Mouse (Mus musculus) NIH3T3 (cell line): ENCODE measurements around the gene Gas2l3.

ENCODE experiments used
- DNase-seq: peaks from one replicate; pipeline ENCODE4 v3.0.0-alpha.2; 2012; ENCODE audit warnings: low read depth

Gene Gas2l3

DNA sequence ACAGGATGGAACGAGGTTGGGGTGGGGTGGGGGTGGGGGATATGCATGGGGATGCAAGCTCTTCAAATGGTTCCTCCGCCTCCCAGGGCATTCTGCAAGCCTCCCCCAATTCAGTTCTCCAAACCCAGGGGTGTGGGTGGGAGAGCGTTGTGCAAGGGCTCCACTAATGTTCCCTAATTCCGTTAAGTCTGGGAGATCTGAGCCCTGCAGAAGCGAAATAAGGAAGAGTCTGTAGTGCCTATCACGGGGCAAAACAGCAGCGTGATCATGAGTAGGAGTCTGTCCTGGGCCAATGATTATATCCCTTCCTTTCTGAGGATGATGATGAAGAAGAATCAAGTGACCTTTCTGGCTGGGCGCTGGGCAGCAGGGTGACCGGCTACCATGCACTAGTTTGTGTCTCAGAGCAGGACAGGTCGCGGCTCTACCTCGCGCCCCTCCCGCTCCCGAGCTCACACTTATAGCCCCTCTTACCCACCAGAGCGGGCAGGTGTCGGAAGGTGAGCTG is 598 bp downstream of the Gas2l3 start:
- peak; percentile 33 for DNase-seq

DNA sequence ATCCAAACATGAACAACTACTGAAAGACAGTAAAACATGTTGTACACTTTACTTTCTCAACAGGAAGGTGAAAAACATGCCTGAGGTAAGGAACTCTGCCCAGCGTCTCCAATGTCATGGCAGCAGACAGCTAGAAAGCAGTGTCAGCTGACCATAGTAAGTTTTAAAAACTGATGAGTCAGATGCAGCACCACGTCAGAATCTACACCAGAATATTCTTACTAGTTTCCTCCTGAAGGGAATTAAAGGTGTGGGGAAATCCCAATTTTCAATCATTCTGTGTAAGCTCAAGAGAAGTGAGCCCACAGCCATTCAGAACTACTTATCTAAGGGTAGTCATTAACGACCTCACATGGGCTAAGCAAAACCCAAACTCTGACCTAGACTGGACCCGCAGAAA is 1.1 kb downstream of the Gas2l3 start:
- peak; percentile 63 for DNase-seq

DNA sequence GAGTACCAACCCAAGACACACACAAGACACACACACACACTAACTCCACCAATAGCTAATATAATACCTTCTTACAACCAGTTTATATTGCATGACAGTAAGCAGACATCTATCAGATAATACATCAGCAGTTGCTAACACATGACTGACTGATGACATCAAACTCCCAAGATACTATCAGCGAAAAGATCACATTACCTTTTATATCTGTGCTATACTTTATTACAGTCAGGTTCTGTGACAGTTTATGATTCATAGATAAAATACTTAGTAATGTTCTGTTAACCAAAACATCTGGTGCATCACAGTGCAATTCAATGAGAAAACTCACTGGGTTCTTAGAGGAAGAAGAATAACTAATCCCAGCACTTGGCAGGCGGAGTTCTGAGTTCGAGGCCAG is 1.8 kb downstream of the Gas2l3 start:
- DNase-seq, result peak; percentile 50

DNA sequence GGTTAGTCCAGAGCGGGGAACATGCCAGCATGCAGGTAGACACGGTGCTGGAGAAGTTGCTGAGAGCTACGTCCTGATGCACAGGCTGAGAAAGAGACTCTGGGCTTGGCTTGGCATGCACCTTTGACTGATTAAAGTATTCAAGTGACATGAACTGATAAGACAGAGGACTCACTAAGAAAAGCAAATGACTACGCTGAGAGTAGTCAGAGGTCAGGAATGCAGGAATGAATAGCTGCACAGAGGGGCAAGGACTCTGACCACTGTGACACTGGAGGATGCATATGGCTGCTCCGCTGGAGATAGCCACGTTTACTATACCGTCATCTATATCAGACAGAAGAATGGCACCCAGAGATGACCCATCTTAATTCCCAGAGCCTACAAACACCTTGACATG is 4.4 kb downstream of the Gas2l3 start:
- DNase-seq, result no peak

DNA sequence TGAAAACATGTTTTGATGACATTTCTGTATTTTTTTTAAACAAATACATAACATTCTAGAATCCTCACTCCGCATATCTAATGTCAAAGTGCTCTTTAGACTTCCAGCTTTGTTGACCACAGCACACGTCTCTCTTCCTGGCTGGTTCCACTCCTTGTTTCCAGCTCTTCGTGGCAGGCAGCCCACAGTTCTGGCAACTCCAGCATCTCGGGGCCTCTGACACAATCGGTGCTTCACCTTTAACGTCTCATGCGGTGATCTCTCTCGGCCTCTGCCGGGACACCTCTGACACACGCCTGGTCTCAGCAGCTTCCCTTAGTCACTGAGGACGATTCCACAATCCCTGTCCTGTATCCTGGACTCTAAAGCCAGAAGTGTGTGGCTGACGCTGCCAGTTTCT is 5.8 kb downstream of the Gas2l3 start:
- DNase-seq, result peak; percentile 35

DNA sequence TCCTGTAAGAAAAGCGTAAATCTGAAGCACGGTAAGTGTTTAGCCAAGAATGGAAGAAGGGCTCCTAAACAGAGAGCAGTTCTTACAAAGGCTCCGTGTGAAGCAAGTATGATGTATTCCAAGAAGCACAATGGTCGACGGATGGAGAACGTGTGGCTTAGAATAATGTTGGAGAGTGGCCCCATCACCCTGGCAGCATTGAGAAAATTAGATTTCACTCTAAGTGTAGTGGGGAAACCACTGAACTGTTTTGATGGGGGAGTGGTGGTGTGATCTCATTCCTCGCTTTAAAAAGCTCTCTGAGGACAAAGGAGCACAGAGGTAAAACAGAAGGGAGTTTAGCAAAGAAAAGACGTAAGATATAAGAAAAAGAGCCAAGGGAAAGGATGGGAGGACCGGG is 6.3 kb downstream of the Gas2l3 start:
- no peak for DNase-seq

DNA sequence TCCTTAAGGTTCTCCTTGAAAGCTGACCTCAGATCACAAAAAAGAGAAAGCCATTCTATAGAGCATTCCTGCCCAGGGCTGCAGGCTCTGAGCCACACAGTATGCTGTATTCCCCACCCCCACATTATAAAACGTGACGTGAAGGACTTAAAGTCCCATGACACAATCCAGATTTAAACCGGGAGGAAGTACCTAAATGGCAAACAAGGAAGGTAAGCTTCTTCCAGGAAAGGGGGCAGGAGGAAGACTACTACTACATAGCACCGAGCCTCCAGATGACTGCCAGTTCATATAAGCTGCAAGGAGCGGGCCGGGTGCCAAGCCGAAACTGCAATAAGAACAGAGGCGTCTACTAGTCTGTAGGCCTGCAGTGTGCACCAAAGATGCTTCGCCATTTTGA is 7.8 kb downstream of the Gas2l3 start:
- no peak for DNase-seq

DNA sequence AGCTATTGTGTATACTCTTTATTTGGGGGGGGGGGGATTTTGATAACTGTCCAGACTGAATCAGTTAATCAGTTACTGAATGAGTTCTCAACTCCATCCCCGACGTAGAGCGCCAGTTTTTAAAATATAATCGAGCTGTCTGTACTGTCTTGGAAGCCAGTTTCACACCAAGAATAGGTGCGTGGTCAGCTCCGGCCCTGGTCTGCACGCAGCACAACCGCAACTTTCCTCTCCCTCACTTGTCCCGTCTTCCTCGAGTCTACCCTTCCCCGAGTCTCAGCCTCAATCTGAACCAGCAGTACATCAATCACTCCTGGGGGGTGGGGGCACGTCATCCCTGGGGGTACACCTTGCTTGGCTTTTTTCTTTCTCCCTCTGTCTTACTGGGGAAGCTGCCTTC is 8.4 kb downstream of the Gas2l3 start:
- DNase-seq, result no peak

DNA sequence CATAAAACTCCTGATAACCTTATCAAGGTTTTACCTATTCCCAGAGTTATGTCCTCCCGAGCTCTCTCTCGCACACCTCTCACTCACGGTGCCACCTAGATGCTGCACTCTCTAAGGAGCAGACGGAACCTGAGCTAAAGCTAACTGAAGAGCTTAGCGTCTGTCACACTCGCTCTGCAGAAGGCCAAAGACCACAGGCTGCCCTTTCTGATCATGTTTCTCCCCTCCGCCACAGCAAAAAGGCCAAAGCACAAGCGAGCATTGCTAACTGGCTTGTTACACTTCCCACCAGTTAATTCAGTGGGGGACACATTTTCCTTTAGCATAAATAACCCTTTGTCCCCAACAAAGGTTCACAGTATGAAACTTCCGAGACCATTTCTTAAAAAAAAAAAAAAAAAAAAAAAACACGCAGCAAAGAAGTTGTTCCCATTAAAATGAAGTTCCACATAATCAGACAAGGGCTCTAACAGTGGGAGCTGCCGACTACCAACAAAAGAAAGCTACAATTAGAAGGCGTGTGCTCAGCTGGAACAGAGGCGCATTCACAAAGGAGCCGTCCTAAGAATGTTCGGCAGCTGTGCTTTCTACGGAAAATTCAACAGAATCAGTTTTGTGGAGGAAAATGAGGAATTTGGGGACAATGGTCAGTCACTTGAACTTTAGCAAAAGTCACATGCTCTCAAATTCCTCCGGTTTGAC is 9.1 kb downstream of the Gas2l3 start:
- no peak for DNase-seq

DNA sequence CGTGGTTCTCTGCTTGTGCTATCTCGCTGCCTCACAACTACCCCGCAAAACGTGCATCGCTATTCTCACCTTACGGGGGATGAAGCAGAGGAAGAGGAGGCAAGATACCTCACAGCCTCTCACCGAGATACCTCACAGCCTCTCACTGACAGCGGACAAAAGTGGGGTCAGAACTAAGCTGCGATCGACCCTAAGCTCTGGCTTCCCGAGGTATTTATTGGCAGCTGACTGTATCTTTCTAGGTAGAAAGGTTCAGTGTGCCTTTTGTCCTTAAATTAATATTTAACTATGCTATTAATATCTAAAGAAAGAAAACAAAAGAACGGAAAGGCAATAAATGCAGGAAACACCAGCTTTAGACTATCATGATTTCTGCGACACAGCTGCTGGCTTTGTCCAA is 11.0 kb downstream of the Gas2l3 start:
- DNase-seq, result no peak

DNA sequence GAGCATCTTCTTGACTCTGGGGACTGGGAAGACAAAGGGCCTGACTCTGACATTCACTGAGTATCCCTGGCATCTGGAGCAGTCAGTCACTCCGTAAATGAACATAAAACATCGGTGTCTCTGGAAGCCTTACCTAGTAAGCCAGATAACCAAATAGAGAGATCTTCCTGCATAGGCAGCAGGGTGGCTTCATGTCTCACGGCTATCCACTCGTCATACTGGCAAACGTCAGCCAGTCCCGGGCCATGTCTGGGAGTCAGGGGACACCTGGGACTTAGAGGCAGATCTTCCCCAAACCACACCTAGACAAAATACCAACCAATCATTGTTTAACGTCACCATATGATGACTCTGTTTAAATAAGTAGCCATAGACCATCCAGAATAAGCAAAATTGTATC is 13.0 kb downstream of the Gas2l3 start:
- DNase-seq, result no peak

DNA sequence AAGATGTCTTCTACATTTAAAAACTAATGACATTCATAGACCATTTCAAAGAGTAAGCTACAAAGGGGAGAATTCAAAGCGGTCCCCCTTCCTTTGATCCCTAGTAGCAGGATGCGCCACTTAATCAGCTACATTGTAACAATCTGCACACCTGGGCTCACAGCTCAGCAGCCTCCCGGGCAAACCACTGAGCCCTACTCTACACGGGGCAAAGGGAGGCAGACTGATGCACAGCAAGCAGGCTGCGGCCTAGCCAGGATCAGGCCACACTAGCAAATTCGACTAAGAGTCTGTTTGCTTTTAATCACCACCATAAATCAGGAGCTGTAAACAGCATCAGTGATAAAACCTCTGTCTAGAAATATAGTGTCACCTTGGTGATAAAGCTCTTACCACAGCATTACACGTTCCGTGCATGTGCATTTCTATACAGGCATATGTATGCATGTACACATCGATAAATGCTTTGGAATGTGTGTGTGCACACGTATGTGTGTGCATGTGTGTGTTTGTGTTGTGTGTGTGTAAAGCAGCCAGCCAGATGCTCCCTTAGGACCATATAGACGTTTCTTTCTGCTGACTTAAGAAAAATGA is 18.9 kb downstream of the Gas2l3 start:
- no peak for DNase-seq

DNA sequence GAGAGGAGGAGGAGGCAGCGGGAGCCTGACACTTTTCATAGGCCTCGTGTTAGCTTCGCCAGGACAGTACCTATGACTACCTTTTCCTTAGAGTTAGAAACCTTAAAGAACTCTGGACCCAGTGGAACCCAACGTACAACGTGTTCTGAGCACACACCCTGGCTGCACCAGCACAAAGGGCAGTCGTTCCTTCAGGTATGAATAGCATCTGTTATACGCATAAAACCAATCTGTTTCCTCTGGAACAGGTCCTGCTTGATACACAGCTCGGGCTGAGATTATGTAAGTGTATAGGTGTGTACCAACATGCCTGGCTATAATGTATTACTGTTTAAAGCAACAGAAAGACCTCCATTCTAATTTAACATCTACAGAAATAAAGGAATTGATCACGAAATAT is 19.6 kb downstream of the Gas2l3 start:
- no peak for DNase-seq

DNA sequence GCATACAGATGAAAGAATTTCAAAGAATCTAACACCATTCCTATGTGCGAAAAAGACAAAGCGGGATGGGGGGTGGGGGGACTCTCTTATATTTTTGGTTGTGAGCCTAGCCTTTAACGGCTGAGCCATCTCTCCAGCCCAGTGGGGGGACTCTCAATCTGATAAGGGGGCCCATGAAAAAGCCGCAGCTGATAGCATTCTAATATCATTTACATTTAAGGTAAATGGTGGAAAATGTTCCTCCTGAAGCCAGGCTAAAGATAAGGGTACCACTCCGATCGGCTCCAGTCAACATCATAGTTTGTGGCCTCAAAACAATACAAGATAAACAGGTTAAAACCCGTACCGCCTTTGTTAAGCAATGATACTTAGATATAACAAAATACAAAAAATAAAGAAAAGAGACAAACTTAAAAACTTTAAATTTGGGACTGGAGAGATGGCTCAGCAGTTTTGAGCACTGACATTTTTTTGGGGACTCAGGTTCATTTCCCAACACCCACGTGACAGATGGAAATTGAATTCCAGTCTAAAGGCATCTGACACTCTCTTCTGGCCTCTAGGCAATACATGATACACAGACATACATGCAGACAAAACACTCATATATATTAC is 20.5 kb downstream of the Gas2l3 start:
- DNase-seq, result no peak

DNA sequence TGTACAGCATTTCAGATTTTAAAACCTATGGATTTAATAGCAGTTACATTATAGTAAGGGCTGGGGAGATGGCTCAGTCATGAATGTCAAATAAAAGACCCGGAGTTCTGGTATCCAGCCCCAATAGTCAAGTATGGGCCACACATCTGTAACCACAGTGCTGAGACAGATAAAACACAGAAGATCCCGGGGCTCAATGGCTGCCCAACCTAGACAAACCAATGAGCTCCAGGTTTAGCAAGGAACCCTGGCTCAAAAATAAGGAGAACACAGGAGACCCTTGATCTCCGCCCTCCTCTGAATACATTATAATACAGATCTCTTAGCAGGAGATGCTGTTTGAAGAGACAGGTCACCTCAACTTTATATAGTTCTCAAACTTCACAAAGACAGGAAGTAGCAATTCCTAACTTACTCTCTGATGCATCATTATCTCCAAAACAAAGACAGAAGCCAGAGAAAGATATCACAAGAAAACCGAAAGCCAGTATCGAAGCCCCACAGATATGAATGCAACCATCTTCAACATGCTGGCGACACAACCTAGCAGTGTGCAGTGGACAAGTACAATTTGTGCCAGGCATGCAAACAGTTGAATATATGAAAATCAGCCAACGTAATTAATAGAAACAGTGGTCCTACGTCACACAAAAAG is 21.1 kb downstream of the Gas2l3 start:
- DNase-seq, result no peak

DNA sequence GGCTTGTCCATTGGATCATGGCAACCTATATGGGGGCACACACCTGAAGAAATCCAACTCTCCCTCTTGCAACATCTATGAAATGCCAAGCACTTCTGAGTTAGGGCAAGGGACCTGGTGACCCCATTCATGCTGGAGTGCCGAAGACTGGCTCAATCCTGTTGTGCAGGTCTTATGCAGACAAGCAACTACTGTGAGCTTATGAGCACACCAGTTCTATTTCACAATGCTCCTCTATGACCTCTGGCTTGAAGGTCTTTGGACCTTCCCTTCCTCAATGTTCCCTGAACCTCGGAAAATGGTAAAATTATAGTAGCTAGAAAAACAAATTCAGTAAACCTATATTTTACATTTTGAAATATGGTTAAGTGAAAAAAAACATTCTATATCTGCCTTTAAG is 25.8 kb downstream of the Gas2l3 start:
- no peak for DNase-seq

DNA sequence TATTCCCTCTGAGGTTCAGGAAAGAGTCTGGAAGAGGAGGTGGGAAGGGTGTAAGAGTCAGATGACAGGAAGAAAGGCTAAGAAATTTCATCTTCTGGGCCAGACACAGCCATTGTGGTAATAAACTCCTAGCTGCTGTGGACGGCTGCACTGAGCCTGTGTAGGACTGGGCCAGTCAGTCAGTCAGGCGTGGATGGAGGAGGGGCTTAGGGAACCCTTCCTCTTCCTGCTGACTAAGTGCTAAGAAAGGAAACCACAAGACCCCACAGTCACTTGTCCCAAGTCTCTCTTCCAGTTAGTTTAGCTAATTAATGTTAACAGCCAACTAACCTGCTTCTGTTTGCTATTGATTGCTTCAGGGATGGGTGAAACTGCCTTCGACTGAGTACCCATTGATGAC is 28.3 kb downstream of the Gas2l3 start:
- peak; percentile 22 for DNase-seq

DNA sequence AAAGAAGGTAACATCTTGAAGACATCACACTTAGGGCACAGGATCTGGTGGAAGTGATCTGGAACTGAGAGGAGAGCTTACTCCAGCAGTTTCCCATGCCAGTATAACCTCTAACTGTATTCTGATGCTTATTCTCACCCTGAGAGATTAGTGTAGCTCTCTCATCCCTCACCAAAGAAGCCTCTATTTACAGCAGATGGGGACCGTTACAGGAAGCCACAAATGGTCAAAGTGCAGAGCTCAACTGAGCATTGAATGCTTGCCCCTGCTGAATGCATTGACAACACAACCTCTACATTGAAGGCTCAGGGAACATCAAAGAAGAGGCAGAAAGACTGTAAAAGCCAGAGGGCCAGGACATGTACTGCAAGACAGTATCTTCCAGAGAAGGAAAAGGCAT is 36.2 kb downstream of the Gas2l3 start:
- no peak for DNase-seq

DNA sequence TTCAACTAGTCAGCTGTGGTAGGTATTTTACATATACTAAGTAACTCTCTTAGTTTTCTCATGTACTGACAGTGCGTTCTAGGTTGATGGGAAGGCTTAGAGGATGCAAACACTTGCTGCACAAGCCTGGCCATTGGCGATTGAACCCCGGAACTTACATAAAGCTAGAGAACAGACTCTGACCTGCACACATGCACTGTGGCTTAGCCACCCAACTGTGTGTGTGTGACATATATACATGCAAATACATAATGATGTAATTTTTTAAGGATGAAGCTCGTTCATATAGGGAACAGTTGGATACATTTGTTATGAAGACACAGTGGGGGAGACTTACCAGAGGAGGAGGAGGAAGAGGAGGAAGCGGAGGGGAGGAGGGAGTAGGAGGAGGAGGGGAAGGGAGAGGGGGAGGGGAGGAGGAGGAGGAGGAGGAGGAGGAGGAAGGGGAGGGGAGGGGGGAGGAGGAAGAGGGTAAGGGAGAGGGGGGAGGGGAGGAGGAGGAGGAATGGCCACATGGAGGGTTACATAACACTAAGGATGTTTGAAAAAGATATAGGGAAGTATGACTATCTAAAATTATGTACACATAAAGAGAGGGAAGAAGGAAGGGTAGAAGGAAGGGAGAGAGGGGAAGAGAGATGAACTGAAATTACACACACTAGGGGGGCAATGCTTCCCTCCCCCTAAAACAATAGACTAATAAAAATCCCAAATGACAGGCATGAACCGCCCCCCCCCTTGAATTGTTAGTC is 36.9 kb downstream of the Gas2l3 start:
- no peak for DNase-seq

DNA sequence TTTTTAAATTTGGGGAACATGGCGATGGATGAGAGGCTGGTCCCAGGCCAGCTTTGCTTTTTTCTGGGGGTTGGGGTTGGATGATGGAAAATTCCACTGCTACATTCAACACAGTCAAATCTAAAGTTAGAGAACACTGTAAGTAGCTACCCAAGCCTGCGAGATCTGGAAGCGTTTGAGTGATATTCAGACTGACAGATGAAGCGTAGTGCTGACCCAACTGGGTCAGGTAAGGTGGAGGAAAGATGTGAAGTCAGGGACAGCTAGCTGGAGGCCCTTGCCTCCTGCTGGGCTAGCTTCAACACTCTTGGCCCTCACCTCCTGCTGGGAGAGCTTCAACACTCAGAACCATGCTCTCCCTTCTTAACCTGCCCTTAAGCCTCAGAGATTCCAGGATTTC is 38.8 kb downstream of the Gas2l3 start:
- DNase-seq, result no peak

DNA sequence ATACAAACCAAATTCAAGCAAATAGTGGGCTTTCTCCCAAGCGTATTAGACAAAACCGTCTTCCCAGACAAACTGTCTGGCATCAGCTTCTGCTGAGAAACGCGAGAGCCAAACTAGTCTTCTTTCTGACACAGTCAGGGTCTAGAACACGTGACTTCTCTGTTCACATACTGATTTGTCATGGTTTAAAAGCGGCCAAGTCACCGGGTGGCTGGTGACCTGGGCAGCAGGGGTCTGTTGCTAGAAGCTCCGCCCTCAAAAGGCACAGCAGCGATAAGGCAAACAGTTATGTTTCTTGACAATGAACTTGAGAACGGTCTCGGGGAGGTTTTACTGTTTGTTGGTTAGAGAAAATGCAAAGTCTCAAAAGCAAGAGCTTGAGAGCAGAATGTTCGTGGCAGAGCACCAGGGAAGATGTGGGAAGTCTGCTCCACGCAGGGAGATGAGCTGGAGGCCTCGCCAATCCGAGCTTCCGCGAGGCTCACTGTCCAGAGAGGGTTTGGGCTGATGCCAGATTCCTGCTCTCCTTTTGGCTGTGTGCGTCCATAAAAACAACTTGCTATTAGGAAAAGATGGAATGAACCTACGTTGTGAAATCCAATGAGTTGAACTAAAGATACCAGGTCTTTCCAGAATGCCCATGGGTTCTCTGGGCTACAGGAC is 43.0 kb downstream of the Gas2l3 start:
- peak; percentile 50 for DNase-seq

DNA sequence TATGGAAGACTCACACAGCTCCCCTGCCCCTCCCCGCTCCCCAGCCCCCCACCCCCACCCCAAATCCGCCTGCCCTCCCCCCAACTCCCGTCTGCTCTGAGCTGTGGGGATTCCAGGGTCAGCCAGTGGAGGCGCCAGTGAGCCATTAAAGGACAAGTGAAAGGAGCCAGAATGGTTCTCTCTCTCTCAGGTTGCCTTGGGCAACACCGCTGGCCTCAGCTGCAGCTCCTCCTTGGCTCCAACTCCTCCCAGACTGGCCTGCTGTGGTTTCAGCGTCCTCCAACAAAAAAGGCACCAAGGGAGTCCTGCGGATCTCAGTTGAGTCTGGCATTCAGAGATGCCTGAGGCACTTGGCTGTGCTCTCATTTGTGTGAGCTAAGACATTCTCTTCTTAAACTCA is 47.9 kb downstream of the Gas2l3 start:
- DNase-seq, result peak; percentile 79
